Mouse (Mus musculus) hindbrain, embryonic 12.5 days (tissue): ENCODE data around the gene Cdk15. TPM values are rescaled to one million over a fixed set of nuclear protein-coding genes. Genes with fewer than 3 reads are reported as not detected.

Experiments used
- ATAC-seq: fragments of 200-750 bp; cut with Nextera tagmentation; 2 replicates; pipeline ENCODE4 v1.8.0; 2017; ENCODE audit warnings: moderate TSS enrichment; ENCODE audit not compliant: low FRiP score
- H3K27ac ChIP-seq: fragments of 300-500 bp; sonication (generic); 2 replicates; pipeline ENCODE4 v1.5.1; 2016; ENCODE audit warnings: mild to moderate bottlenecking
- H3K27me3 ChIP-seq: fragments of 300-500 bp; sonication (generic); 2 replicates; pipeline ENCODE4 v1.6.1; 2016; ENCODE audit warnings: mild to moderate bottlenecking
- H3K36me3 ChIP-seq: fragments of 300-500 bp; sonication (generic); 2 replicates; pipeline ENCODE4 v1.6.1; 2016; ENCODE audit warnings: mild to moderate bottlenecking
- H3K4me1 ChIP-seq: fragments of 300-500 bp; sonication (generic); 2 replicates; pipeline ENCODE4 v1.6.1; 2016
- H3K4me2 ChIP-seq: fragments of 300-500 bp; sonication (generic); replicated peaks from 2 replicates; pipeline ENCODE4 v1.6.1; 2016; ENCODE audit warnings: mild to moderate bottlenecking
- H3K4me3 ChIP-seq: fragments of 300-500 bp; sonication (generic); 2 replicates; pipeline ENCODE4 v1.5.1; 2016; ENCODE audit warnings: mild to moderate bottlenecking
- H3K9ac ChIP-seq: fragments of 300-500 bp; sonication (generic); 2 replicates; pipeline ENCODE4 v1.6.1; 2016; ENCODE audit warnings: mild to moderate bottlenecking, moderate library complexity
- H3K9me3 ChIP-seq: fragments of 300-500 bp; sonication (generic); replicated peaks from 2 replicates; pipeline ENCODE4 v1.6.1; 2016; ENCODE audit warnings: mild to moderate bottlenecking
- WGBS: fragments of 180-500 bp; shearing (Covaris S2); methylation state at CpG from one replicate; pipeline ENCODE4 v1.1.7; 2016; 5-methylcytosine and 5-hydroxymethylcytosine counted together
- polyA plus RNA-seq: library from polyadenylated mRNA; unstranded; fragments of >200 nt; fragmentation: Nextera tagmentation; extraction: Ambion mirVana; gene quantifications from 2 replicates; pipeline ENCODE4 v1.2.1, GENCODE M21; 2016

The Cdk15 gene
- polyA plus RNA-seq, 1 experiment from 2014 or later: 1.4 TPM

GRCm38 (mm10) chr1:59369320-59369685 lies 112.6 kb downstream of the Cdk15 start:
- Histone ChIP-seq H3K4me2 (no peak overlapping the region), H3K36me3 (no peaks in the 10 kb centered on the region), H3K27me3 (no peaks in the 10 kb centered on the region), H3K9me3 (no peaks in the 10 kb centered on the region), H3K4me3 (no peak overlapping the region), H3K27ac (no peak overlapping the region), H3K9ac (no peak overlapping the region), H3K4me1 (peaks cover 11% of the 10 kb centered on the region; the same call in 1 of the 2 replicates)
- 67% methylated on average over 7 of the region's 7 CpGs for WGBS
- no peak for ATAC-seq

GRCm38 (mm10) chr1:59370355-59370950 lies 113.7 kb downstream of the Cdk15 start:
- no peak overlapping the region for H3K4me3 ChIP-seq
- H3K4me2 ChIP-seq: no peak overlapping the region
- H3K27ac ChIP-seq: no peak overlapping the region
- H3K9ac ChIP-seq: no peak overlapping the region
- no peak for ATAC-seq
- H3K27me3 ChIP-seq: no peaks in the 10 kb centered on the region
- H3K9me3 ChIP-seq: no peaks in the 10 kb centered on the region
- H3K36me3 ChIP-seq: no peaks in the 10 kb centered on the region
- peaks cover 11% of the 10 kb centered on the region; the same call in 1 of the 2 replicates for H3K4me1 ChIP-seq

GRCm38 (mm10) chr1:59376021-59376548 lies 119.4 kb downstream of the Cdk15 start:
- Histone ChIP-seq H3K27me3 (no peaks in the 10 kb centered on the region), H3K9ac (no peak overlapping the region), H3K27ac (peak overlapping the region; percentile 42), H3K4me1 (peaks cover 10% of the 10 kb centered on the region), H3K9me3 (no peaks in the 10 kb centered on the region), H3K4me2 (peak overlapping the region; percentile 31), H3K4me3 (no peak overlapping the region), H3K36me3 (no peaks in the 10 kb centered on the region)
- 1% methylated on average over 13 of the region's 13 CpGs for WGBS
- ATAC-seq: peak; percentile 88

- H3K27me3 ChIP-seq: no peaks in the 10 kb centered on the region
- H3K4me2 ChIP-seq: peak overlapping the region; percentile 31; the same call in 1 of the 2 replicates
- no peak overlapping the region for H3K4me3 ChIP-seq
- H3K27ac ChIP-seq: no peak overlapping the region
- no peak overlapping the region for H3K9ac ChIP-seq
- ATAC-seq: peak; percentile 54
- no peaks in the 10 kb centered on the region for H3K9me3 ChIP-seq
- H3K36me3 ChIP-seq: no peaks in the 10 kb centered on the region
- WGBS: 6% methylated on average over 3 of the region's 3 CpGs
- H3K4me1 ChIP-seq: peaks cover 10% of the 10 kb centered on the region
These were observed 119.9 kb downstream of the Cdk15 start for GRCm38 (mm10) chr1:59376557-59376956.

- no peak overlapping the region for H3K27ac ChIP-seq
- no peak for ATAC-seq
- no peak overlapping the region for H3K4me3 ChIP-seq
- H3K36me3 ChIP-seq: no peaks in the 10 kb centered on the region
- H3K4me1 ChIP-seq: peaks cover 10% of the 10 kb centered on the region
- 78% methylated on average over 9 of the region's 9 CpGs for WGBS
- no peak overlapping the region for H3K9ac ChIP-seq
- H3K27me3 ChIP-seq: no peaks in the 10 kb centered on the region
- H3K4me2 ChIP-seq: no peak overlapping the region
- no peaks in the 10 kb centered on the region for H3K9me3 ChIP-seq
These were observed 120.6 kb downstream of the Cdk15 start for GRCm38 (mm10) chr1:59377312-59377711.

GRCm38 (mm10) chr1:59380926-59381325 lies 124.2 kb downstream of the Cdk15 start:
- H3K4me1 ChIP-seq: peaks cover 10% of the 10 kb centered on the region
- H3K27me3 ChIP-seq: no peaks in the 10 kb centered on the region
- no peaks in the 10 kb centered on the region for H3K36me3 ChIP-seq
- no peak for ATAC-seq
- no peak overlapping the region for H3K4me2 ChIP-seq
- no peak overlapping the region for H3K4me3 ChIP-seq
- H3K9me3 ChIP-seq: no peaks in the 10 kb centered on the region
- 67% methylated on average over 10 of the region's 10 CpGs for whole genome bisulfite sequencing
- no peak overlapping the region for H3K9ac ChIP-seq
- no peak overlapping the region for H3K27ac ChIP-seq

GRCm38 (mm10) chr1:59381483-59381882 lies 124.8 kb downstream of the Cdk15 start:
- no peaks in the 10 kb centered on the region for H3K27me3 ChIP-seq
- H3K4me2 ChIP-seq: no peak overlapping the region
- H3K27ac ChIP-seq: no peak overlapping the region
- H3K4me1 ChIP-seq: peaks cover 4% of the 10 kb centered on the region
- H3K9me3 ChIP-seq: no peaks in the 10 kb centered on the region
- 92% methylated on average over 7 of the region's 7 CpGs for WGBS
- H3K4me3 ChIP-seq: no peak overlapping the region
- no peaks in the 10 kb centered on the region for H3K36me3 ChIP-seq
- no peak for ATAC-seq
- H3K9ac ChIP-seq: no peak overlapping the region

GRCm38 (mm10) chr1:59382516-59382915 lies 125.8 kb downstream of the Cdk15 start:
- no peak overlapping the region for H3K4me2 ChIP-seq
- H3K27ac ChIP-seq: no peak overlapping the region
- H3K27me3 ChIP-seq: no peaks in the 10 kb centered on the region
- no peak overlapping the region for H3K4me3 ChIP-seq
- WGBS: 87% methylated on average over 3 of the region's 3 CpGs
- H3K36me3 ChIP-seq: no peaks in the 10 kb centered on the region
- ATAC-seq: no peak
- H3K9me3 ChIP-seq: no peaks in the 10 kb centered on the region
- no peak overlapping the region for H3K9ac ChIP-seq
- H3K4me1 ChIP-seq: peaks cover 1% of the 10 kb centered on the region

GRCm38 (mm10) chr1:59383049-59383610 lies 126.4 kb downstream of the Cdk15 start:
- Histone ChIP-seq H3K4me1 (peaks cover 6% of the 10 kb centered on the region), H3K36me3 (no peaks in the 10 kb centered on the region), H3K9me3 (no peaks in the 10 kb centered on the region), H3K27ac (no peak overlapping the region), H3K9ac (no peak overlapping the region), H3K4me3 (no peak overlapping the region), H3K4me2 (no peak overlapping the region), H3K27me3 (no peaks in the 10 kb centered on the region)
- 77% methylated on average over 6 of the region's 6 CpGs for WGBS
- ATAC-seq: no peak

- no peak for ATAC-seq
- Histone ChIP-seq H3K4me3 (no peak overlapping the region), H3K9ac (no peak overlapping the region), H3K27ac (no peak overlapping the region), H3K36me3 (no peaks in the 10 kb centered on the region), H3K9me3 (no peaks in the 10 kb centered on the region), H3K4me1 (peaks cover 6% of the 10 kb centered on the region), H3K4me2 (no peak overlapping the region), H3K27me3 (no peaks in the 10 kb centered on the region)
- 89% methylated on average over 3 of the region's 3 CpGs for WGBS
These were observed 127.7 kb downstream of the Cdk15 start for GRCm38 (mm10) chr1:59384400-59384799.

- 74% methylated on average over 6 of the region's 6 CpGs for WGBS
- H3K9me3 ChIP-seq: no peaks in the 10 kb centered on the region
- no peak overlapping the region for H3K4me2 ChIP-seq
- H3K4me3 ChIP-seq: no peak overlapping the region
- peaks cover 6% of the 10 kb centered on the region for H3K4me1 ChIP-seq
- no peak for ATAC-seq
- H3K27me3 ChIP-seq: no peaks in the 10 kb centered on the region
- no peak overlapping the region for H3K9ac ChIP-seq
- no peaks in the 10 kb centered on the region for H3K36me3 ChIP-seq
- H3K27ac ChIP-seq: no peak overlapping the region
These were observed 128.9 kb downstream of the Cdk15 start for GRCm38 (mm10) chr1:59385641-59386040.

GRCm38 (mm10) chr1:59387542-59388314 lies 131.0 kb downstream of the Cdk15 start:
- 33% methylated on average over 3 of the region's 3 CpGs for WGBS
- H3K4me1 ChIP-seq: peaks cover 6% of the 10 kb centered on the region
- H3K36me3 ChIP-seq: no peaks in the 10 kb centered on the region
- H3K9ac ChIP-seq: no peak overlapping the region
- no peak overlapping the region for H3K4me3 ChIP-seq
- 0 out of 2 replicates have a peak, but pooled peaks have one; percentile 46 for ATAC-seq
- H3K27ac ChIP-seq: peak overlapping the region; percentile 5; the same call in 1 of the 2 replicates
- H3K27me3 ChIP-seq: no peaks in the 10 kb centered on the region
- no peak overlapping the region for H3K4me2 ChIP-seq
- no peaks in the 10 kb centered on the region for H3K9me3 ChIP-seq
